Mouse (Mus musculus): ENCODE measurements around the gene Set. TPM values are rescaled to one million over a fixed set of nuclear protein-coding genes. Genes with fewer than 3 reads are reported as not detected.

Set gene
- total and polyA plus RNA-seq, 3 experiments: 515 to 1,049 (median 902) TPM

GRCm38 (mm10) chr2:30077502-30078348 lies 20.5 kb downstream of the Set start, which contains the start of gene Pkn3:
Gene Pkn3, plus strand, starts transcription at chr2:30077684.
- peak within 1 kb of the TSS; percentile 51 for H3K9ac ChIP-seq (ENCODE audit: insufficient read depth, low read depth)
- peak; percentile 83 for DNase-seq (ENCODE audit: extremely low read depth)
- H3K9me3 ChIP-seq (replicated peaks; ENCODE audit: low read length): no peaks in the 10 kb centered on the region
- H3K79me2 ChIP-seq (replicated peaks; ENCODE audit: control insufficient read depth, extremely low read depth, insufficient read depth, poor library complexity, severe bottlenecking): no peaks in the 10 kb centered on the region
- H3K27ac ChIP-seq (ENCODE audit: insufficient read depth, low read depth): peak within 1 kb of the TSS; percentile 65
- TF ChIP-seq IRF4 (IDR thresholded peaks at IDR 0.05; ENCODE audit: low read depth, low read length): peak; percentile 81
- TF ChIP-seq SIN3A (IDR thresholded peaks at IDR 0.05; ENCODE audit: low read length): peak; percentile 82; the same call in 1 of the 2 replicates
- TF ChIP-seq NELFE (IDR thresholded peaks at IDR 0.05; ENCODE audit: low read depth, low read length): peak; percentile 89; the same call in 1 of the 2 replicates
- peak; percentile 89 for TF ChIP-seq MAX (IDR thresholded peaks at IDR 0.05; ENCODE audit: low read length)
- peak; percentile 83 for TF ChIP-seq MXI1 (IDR thresholded peaks at IDR 0.05; ENCODE audit: low read depth, low read length)
- peak; percentile 63 for TF ChIP-seq HCFC1 (IDR thresholded peaks at IDR 0.05; ENCODE audit: low read depth, low read length)
- TF ChIP-seq ZC3H11A (IDR thresholded peaks at IDR 0.05; ENCODE audit: low read depth, low read length): no peak
- TF ChIP-seq MAFK (IDR thresholded peaks at IDR 0.05; ENCODE audit: insufficient replicate concordance, low read length): no peak
- peak; percentile 48 for TF ChIP-seq NRF1 (IDR thresholded peaks at IDR 0.05; ENCODE audit: low read depth, low read length)
- 0 out of 2 replicates have a peak, but pooled peaks have one; percentile 48 for TF ChIP-seq RCOR1 (conservative IDR thresholded peaks at IDR 0.05; ENCODE audit: low read depth, low read length)
- peak; percentile 62; the same call in 1 of the 2 replicates for TF ChIP-seq POLR2A (IDR thresholded peaks at IDR 0.05; ENCODE audit: low read depth, low read length)
- TF ChIP-seq USF1 (IDR thresholded peaks at IDR 0.05; ENCODE audit: low read depth, low read length): no peak
- TF ChIP-seq UBTF (IDR thresholded peaks at IDR 0.05; ENCODE audit: low read depth, low read length): 0 out of 2 replicates have a peak, but pooled peaks have one; percentile 42
- TF ChIP-seq USF2 (conservative IDR thresholded peaks at IDR 0.05; ENCODE audit: low read depth, low read length): no peak
- TF ChIP-seq POLR2AphosphoS2 (IDR thresholded peaks at IDR 0.05; ENCODE audit: low read depth, low read length): no peak
- TF ChIP-seq ZKSCAN1 (IDR thresholded peaks at IDR 0.05; ENCODE audit: borderline replicate concordance, low read depth, low read length): no peak
- TF ChIP-seq TBP (conservative IDR thresholded peaks at IDR 0.05; ENCODE audit: low read depth, low read length): 0 out of 2 replicates have a peak, but pooled peaks have one; percentile 39
- TF ChIP-seq ELF1 (IDR thresholded peaks at IDR 0.05; ENCODE audit: low read depth, low read length): peak; percentile 57; the same call in 1 of the 2 replicates
- TF ChIP-seq MAZ (IDR thresholded peaks at IDR 0.05; ENCODE audit: low read depth, low read length): peak; percentile 51; the same call in 1 of the 2 replicates
- TF ChIP-seq CTCF (conservative IDR thresholded peaks at IDR 0.05 in 1 of 2, IDR thresholded peaks at IDR 0.05 in 1 of 2; ENCODE audit: low read depth in 2 of 2, low read length in 2 of 2): peak; percentile 43 to 100
- peak; percentile 83 for TF ChIP-seq SMC3 (IDR thresholded peaks at IDR 0.05; ENCODE audit: low read depth, low read length)
- TF ChIP-seq RAD21 (IDR thresholded peaks at IDR 0.05; ENCODE audit: low read depth, low read length): peak; percentile 66
- TF ChIP-seq BHLHE40 (IDR thresholded peaks at IDR 0.05; ENCODE audit: low read depth, low read length): peak; percentile 44; the same call in 1 of the 2 replicates
- TF ChIP-seq PAX5 (IDR thresholded peaks at IDR 0.05; ENCODE audit: low read length): no peak
- peak; percentile 59 for TF ChIP-seq ZNF384 (IDR thresholded peaks at IDR 0.05; ENCODE audit: low read depth, low read length)
- TF ChIP-seq KAT2A (IDR thresholded peaks at IDR 0.05; ENCODE audit: insufficient replicate concordance, low read length): no peak
- peak; percentile 0; the same call in 1 of the 2 replicates for TF ChIP-seq CHD2 (IDR thresholded peaks at IDR 0.05; ENCODE audit: low read length)
- TF ChIP-seq CHD1 (IDR thresholded peaks at IDR 0.05; ENCODE audit: low read depth, low read length): peak; percentile 58; the same call in 1 of the 2 replicates
- peak; percentile 70; the same call in 1 of the 2 replicates for TF ChIP-seq TCF12 (IDR thresholded peaks at IDR 0.05; ENCODE audit: low read depth, low read length)
- TF ChIP-seq JUN (IDR thresholded peaks at IDR 0.05; ENCODE audit: insufficient read depth, low read depth, low read length): no peak
- peak; percentile 73; the same call in 1 of the 2 replicates for TF ChIP-seq MEF2A (IDR thresholded peaks at IDR 0.05; ENCODE audit: borderline replicate concordance, low read depth, low read length)
- TF ChIP-seq EP300 (IDR thresholded peaks at IDR 0.05; ENCODE audit: low read length): no peak
- no peaks in the 10 kb centered on the region for H3K27me3 ChIP-seq (replicated peaks)
- peaks cover 7 to 15% of the 10 kb centered on the region in 2 experiments for H3K4me1 ChIP-seq (ENCODE audit: control insufficient read depth in 1 of 2, insufficient read depth in 2 of 2)
- H3K4me3 ChIP-seq (replicated peaks in 1 of 3; ENCODE audit: low read depth in 2 of 3, low read length in 2 of 3, poor library complexity in 1 of 3): peak within 1 kb of the TSS; percentile 64 to 68 (median 66)
- H3K4me2 ChIP-seq (ENCODE audit: insufficient read depth, low read depth, poor library complexity, severe bottlenecking): peak within 1 kb of the TSS; percentile 33; the same call in 1 of the 2 replicates
- peaks cover 8 to 45% of the 10 kb centered on the region in 2 experiments for H3K36me3 ChIP-seq (replicated peaks in 1 of 2; ENCODE audit: control insufficient read depth in 1 of 2, insufficient read depth in 1 of 2, low read length in 1 of 2)
- in situ Hi-C loops (cut with MboI; ENCODE audit: low pct_ligation_motif_present, low pct_unique_long_range_greater_than_20kb, low sequenced_read_pairs) (loop anchor here (5.0 kb wide), 1 partner anchor 35 kb away; no protein-coding TSS in a partner anchor), dilution Hi-C loops (cut with MboI; ENCODE audit: extremely low pct_ligation_motif_present, extremely low pct_unique_long_range_greater_than_20kb, low sequenced_read_pairs) (no loop called here)

Measured in CH12.LX (cell line).